Mouse (Mus musculus) bone marrow, adult 2 months (tissue): ENCODE data around the gene Tgfbr2.

ENCODE experiments used
- CTCF ChIP-seq: fragments of 200-500 bp; IDR thresholded peaks from 2 replicates; pipeline ENCODE4 v1.5.1; 2011; ENCODE audit warnings: low read length, control low read depth; ENCODE audit not compliant: control insufficient read depth, insufficient read depth
- POLR2A ChIP-seq: fragments of 200-500 bp; IDR thresholded peaks from 2 replicates; pipeline ENCODE4 v1.6.1; 2011; ENCODE audit warnings: low read depth, mild to moderate bottlenecking, control low read depth, low read length, borderline replicate concordance; ENCODE audit not compliant: control insufficient read depth

DNA sequence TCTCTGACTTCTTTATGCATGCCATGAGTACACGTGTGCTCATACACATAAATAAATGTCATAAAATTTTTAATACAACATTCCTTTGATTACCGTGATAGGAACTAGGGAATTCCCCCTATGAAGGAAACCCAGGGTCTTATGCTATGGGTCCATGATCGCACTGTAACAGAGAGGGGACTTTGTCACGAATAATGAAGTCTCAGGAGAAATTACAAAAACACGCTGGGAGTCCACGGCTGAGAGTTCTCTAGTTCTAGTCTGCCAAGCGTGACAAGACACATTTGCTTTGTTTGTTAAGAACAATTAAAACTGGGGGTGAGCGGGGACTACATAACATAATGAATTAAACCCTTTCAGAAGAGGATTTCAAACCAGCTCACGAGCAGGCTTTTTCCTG lies 23.3 kb upstream of the Tgfbr2 start:
- TF ChIP-seq CTCF: no peak
- no peak for TF ChIP-seq POLR2A
